Mouse (Mus musculus): ENCODE measurements at regions not wholly inside any gene's neighbourhood (a gene's known extent, or its start where the extent isn't known, plus 50 kb on each side); places are given as distances from the start of the nearest gene placed in this dataset.

DNA sequence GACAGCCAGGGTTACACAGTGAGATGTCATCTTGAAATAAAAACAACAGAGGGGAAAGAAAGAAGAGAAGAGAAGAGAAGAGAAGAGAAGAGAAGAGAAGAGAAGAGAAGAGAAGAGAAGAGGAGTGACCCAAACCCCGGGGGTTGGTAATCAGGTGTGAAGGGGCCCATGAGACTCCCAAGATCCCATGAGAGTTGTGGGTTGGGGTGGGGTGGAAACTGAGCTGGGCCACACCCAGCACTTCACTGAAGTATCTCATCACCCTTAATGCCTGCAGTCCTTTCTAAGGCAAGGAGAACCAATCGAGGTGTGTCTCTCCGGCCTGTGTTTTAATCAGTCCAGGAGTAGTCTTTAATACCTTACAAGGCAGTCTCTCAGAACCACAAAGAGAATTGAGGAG, 201.5 kb upstream of the Afdn start:
- TF ChIP-seq CTCF (IDR thresholded peaks at IDR 0.05; ENCODE audit: borderline replicate concordance, insufficient read depth, low read length), result no peak
- TF ChIP-seq POLR2A (IDR thresholded peaks at IDR 0.05; ENCODE audit: low read depth, low read length), result no peak
